Mouse (Mus musculus) lung, embryonic 14.5 days (tissue): ENCODE data around the gene Rhov. TPM values are rescaled to one million over a fixed set of nuclear protein-coding genes. Genes with fewer than 3 reads are reported as not detected.

Source experiments
- ATAC-seq: fragments of 200-750 bp; cut with Nextera tagmentation; 2 replicates; pipeline ENCODE4 v1.8.0; 2017; ENCODE audit warnings: mild to moderate bottlenecking, moderate TSS enrichment, moderate library complexity; ENCODE audit not compliant: insufficient read depth
- DNase-seq: peaks from one replicate; pipeline ENCODE4 v3.0.0-alpha.2; 2015
- H3K27ac ChIP-seq: fragments of 300-500 bp; sonication (generic); 2 replicates; pipeline ENCODE4 v1.5.1; 2014; ENCODE audit warnings: low read depth, mild to moderate bottlenecking, moderate library complexity
- H3K27me3 ChIP-seq: fragments of 300-500 bp; sonication (generic); 2 replicates; pipeline ENCODE4 v1.6.1; 2014; ENCODE audit warnings: low read length, control low read depth; ENCODE audit not compliant: insufficient read depth
- H3K36me3 ChIP-seq: fragments of 300-500 bp; sonication (generic); 2 replicates; pipeline ENCODE4 v1.6.1; 2014; ENCODE audit warnings: control low read depth; ENCODE audit not compliant: insufficient read depth
- H3K4me1 ChIP-seq: fragments of 300-500 bp; sonication (generic); 2 replicates; pipeline ENCODE4 v1.6.1; 2014; ENCODE audit warnings: antibody characterized with exemption, control low read depth; ENCODE audit not compliant: insufficient read depth
- H3K4me2 ChIP-seq: fragments of 300-500 bp; sonication (generic); 2 replicates; pipeline ENCODE4 v1.6.1; 2014; ENCODE audit warnings: mild to moderate bottlenecking
- H3K4me3 ChIP-seq: fragments of 300-500 bp; sonication (generic); 2 replicates; pipeline ENCODE4 v1.5.1; 2014; ENCODE audit warnings: low read depth, low read length
- H3K9ac ChIP-seq: fragments of 300-500 bp; sonication (generic); 2 replicates; pipeline ENCODE4 v1.6.1; 2014
- H3K9me3 ChIP-seq: fragments of 300-500 bp; sonication (generic); 2 replicates; pipeline ENCODE4 v1.6.1; 2016; ENCODE audit warnings: low read depth, low read length, control low read depth
- CTCF ChIP-seq: IDR thresholded peaks from 2 replicates; pipeline ENCODE4 v1.5.1; 2016; ENCODE audit warnings: antibody characterized with exemption, low read depth
- WGBS: fragments of 180-500 bp; shearing (Covaris S2); extraction: QIAGEN DNeasy Blood & Tissue Kit; methylation state at CpG from one replicate; pipeline ENCODE4 v1.1.7; 2014; 5-methylcytosine and 5-hydroxymethylcytosine counted together
- polyA plus RNA-seq: library from polyadenylated mRNA; unstranded; fragments of >200 nt; fragmentation: Nextera tagmentation; extraction: Ambion mirVana; gene quantifications from 2 replicates; pipeline ENCODE4 v1.2.1, GENCODE M21; 2014

The Rhov gene
- polyA plus RNA-seq, 1 experiment from 2014 or later: 0.24 TPM

DNA sequence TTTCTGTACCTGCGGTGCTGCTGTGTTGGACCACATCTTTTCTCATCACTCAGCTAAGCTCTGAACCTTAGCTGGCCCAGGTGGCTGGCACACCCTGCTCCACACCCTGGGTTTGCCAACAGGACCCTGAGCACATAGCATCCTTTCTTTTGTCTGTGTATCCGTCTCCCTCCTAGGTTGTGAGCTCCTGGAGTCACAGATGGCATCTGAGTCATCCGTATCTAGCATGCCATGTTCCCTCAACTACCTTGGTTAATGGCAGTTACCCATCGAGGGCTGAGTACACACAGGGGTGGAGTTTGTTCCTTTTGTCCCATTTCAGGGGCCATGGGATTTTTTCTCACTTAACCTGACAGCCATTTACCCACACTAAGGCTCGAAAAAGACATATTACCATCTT lies 20.7 kb downstream of the Rhov start:
- no peak for DNase-seq
- no peak overlapping the region for H3K4me3 ChIP-seq
- no peak for ATAC-seq
- H3K36me3 ChIP-seq: no peaks in the 10 kb centered on the region
- no peak for TF ChIP-seq CTCF
- no peak overlapping the region for H3K4me2 ChIP-seq
- H3K4me1 ChIP-seq: no peaks in the 10 kb centered on the region
- H3K27me3 ChIP-seq: 0 out of 2 replicates have a peak, but pooled peaks cover 10% of the 10 kb centered on the region
- WGBS: 57% methylated on average over 5 of the region's 5 CpGs
- H3K27ac ChIP-seq: no peak overlapping the region
- no peak overlapping the region for H3K9ac ChIP-seq
- no peaks in the 10 kb centered on the region for H3K9me3 ChIP-seq

DNA sequence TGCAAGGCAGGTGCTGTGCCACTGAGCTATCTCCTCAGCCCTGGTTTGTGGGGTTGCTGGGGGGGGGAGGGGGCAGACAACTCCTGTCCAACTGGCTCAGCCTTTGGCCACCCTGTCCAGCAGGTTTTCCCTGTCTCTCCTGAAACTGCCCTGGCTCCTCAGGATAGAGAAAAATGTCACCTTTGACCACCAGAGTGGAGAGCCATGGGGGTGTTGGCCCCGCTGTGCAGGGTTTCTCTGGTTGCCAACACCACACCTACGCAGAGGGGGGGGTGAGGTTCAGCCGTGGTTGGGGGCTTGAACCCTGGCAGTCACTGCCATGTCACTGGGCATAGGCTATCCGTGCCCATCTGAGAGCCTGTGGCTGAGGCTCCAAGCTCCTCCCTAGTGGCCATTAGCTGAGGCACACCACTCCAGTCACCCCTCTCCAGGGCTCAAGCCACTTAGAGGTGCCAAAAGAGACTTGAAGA lies 21.4 kb downstream of the Rhov start:
- 44% methylated on average over 4 of the region's 4 CpGs for WGBS
- Histone ChIP-seq H3K4me2 (no peak overlapping the region), H3K27me3 (0 out of 2 replicates have a peak, but pooled peaks cover 4% of the 10 kb centered on the region), H3K36me3 (no peaks in the 10 kb centered on the region), H3K9me3 (no peaks in the 10 kb centered on the region), H3K4me3 (no peak overlapping the region), H3K27ac (no peak overlapping the region), H3K9ac (no peak overlapping the region), H3K4me1 (no peaks in the 10 kb centered on the region)
- ATAC-seq (0 out of 2 replicates have a peak, but pooled peaks have one; percentile 18), DNase-seq (no peak)
- peak; percentile 22; the same call in 1 of the 2 replicates for TF ChIP-seq CTCF

DNA sequence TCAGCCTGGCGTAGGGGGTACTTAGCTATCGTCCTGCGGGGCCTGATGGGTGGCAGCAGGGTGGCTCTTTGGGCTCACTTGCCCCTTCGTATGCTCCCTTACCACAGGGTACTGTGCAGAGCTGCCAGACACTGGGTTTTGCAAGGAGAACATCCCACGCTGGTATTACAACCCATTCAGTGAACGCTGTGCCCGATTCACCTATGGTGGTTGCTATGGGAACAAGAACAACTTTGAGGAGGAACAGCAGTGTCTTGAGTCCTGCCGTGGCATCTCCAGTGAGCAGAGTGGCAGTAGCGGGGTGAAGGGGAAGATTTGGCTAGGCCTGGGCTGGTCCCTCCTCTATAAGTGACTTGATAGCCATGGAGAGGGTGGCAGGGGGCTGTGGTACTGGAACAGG lies 23.2 kb downstream of the Rhov start:
- DNase-seq (no peak), ATAC-seq (no peak)
- no peak overlapping the region for H3K4me3 ChIP-seq
- H3K36me3 ChIP-seq: no peaks in the 10 kb centered on the region
- H3K4me2 ChIP-seq: no peak overlapping the region
- no peak overlapping the region for H3K27ac ChIP-seq
- H3K27me3 ChIP-seq: no peaks in the 10 kb centered on the region
- H3K4me1 ChIP-seq: no peaks in the 10 kb centered on the region
- no peaks in the 10 kb centered on the region for H3K9me3 ChIP-seq
- no peak overlapping the region for H3K9ac ChIP-seq
- no peak for TF ChIP-seq CTCF
- 80% methylated on average over 9 of the region's 9 CpGs for WGBS

DNA sequence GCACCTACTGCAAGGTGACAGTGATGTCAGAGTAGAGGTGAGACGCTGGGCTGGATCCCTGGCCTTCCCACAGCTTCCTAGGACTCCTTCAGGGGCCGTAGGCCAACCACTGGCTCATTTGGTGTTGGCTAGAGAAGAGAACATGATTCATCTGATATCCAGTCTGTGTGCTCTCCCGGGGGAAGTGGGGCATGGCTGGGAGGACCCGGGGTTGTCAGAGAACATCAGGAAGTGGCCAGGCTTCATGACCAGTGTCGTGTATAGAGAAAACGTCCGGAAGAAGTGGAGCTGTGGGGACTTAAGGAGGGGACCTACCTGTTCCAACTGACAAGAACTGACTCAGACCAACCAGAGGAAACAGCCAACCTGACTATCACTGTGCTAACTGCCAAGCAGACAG lies 25.8 kb downstream of the Rhov start:
- no peak for TF ChIP-seq CTCF
- Histone ChIP-seq H3K4me2 (no peak overlapping the region), H3K36me3 (no peaks in the 10 kb centered on the region), H3K4me1 (no peaks in the 10 kb centered on the region), H3K9ac (no peak overlapping the region), H3K4me3 (no peak overlapping the region), H3K27ac (no peak overlapping the region), H3K9me3 (no peaks in the 10 kb centered on the region), H3K27me3 (no peaks in the 10 kb centered on the region)
- ATAC-seq: no peak
- DNase-seq: no peak
- 79% methylated on average over 7 of the region's 7 CpGs for WGBS

DNA sequence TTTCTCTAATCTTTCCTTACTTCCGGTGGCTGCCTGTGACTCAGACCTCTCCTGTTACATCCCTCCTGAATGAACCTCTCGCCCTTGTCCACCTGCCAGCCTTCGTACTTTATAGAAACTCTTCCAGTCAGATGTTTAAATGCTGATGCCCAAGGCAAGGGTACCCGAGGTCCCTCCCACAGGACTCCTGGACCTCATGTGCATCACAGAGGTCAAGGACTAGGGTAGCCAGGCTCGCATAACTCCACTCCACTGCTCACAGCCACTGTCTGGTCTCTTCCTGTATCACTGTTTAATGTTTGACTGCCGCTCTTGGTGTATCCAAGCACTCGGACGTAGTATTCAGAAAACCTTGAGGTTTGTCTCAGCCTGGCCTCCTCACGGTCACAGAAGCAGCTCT lies 28.5 kb downstream of the Rhov start:
- Histone ChIP-seq H3K27ac (no peak overlapping the region), H3K4me3 (no peak overlapping the region), H3K36me3 (no peaks in the 10 kb centered on the region), H3K4me1 (no peaks in the 10 kb centered on the region), H3K9me3 (no peaks in the 10 kb centered on the region), H3K27me3 (peaks cover 15% of the 10 kb centered on the region), H3K9ac (no peak overlapping the region), H3K4me2 (no peak overlapping the region)
- no peak for ATAC-seq
- no peak for DNase-seq
- 64% methylated on average over 9 of the region's 9 CpGs for WGBS
- no peak for TF ChIP-seq CTCF

DNA sequence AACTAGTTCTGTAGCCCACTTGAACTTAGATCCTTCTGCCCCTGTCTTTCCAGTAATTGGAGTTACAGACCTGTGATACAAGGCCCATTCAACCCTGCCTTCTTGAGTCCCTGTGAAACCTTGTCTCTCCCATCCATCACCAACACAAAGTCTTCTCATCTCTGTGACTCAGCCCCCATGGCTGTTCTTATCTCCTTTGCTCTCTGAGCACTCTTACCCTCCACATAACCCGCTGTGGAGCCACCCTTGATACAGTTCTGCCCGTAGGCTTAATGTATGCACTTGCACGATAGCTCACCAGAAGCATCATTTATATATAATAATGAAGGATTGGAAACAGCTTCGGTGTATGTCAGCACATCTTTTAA lies 30.3 kb downstream of the Rhov start:
- 80% methylated on average over 4 of the region's 4 CpGs for WGBS
- Histone ChIP-seq H3K27ac (no peak overlapping the region), H3K4me3 (no peak overlapping the region), H3K36me3 (no peaks in the 10 kb centered on the region), H3K4me2 (no peak overlapping the region), H3K27me3 (peaks cover 32% of the 10 kb centered on the region), H3K4me1 (no peaks in the 10 kb centered on the region), H3K9ac (no peak overlapping the region), H3K9me3 (no peaks in the 10 kb centered on the region)
- no peak for DNase-seq
- no peak for TF ChIP-seq CTCF
- ATAC-seq: no peak

DNA sequence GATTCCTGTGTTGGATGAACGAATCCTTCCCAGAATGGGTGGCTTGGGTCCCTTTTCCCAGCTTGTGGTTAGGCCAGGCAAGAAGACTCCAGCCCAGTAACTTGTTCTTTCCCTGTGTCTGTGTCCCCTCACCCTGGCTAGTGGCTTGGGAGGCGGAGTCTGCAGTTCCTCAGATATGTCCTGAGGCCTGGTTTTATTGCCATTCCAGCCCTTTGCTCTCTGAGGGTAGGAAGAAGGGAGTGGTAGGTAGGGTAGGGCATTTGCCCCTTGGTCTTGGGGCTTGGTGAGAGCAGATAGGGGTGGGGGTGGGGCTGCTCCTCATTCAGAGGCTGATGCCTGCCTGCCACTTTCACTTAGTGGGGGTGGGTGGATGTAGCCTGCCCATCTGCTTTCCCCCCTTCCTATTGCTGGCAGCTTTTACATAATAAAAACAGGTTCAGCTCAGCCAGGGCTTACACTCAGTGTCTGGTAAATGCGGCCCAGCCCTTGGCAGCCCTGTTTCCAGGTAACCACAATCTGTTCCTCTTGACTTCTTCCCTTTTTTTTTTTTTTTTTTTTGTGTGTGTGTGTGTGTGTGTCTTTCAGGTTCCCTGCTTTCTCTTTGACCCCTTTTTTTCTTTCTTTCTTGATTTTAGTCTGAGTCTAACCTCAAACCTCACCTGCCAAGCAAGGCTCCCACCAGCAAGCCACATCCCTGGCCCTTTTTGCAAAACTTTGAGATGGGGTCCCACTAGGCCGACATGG lies 30.8 kb downstream of the Rhov start:
- no peak for TF ChIP-seq CTCF
- ATAC-seq (no peak), DNase-seq (no peak)
- Histone ChIP-seq H3K36me3 (no peaks in the 10 kb centered on the region), H3K27me3 (peaks cover 36% of the 10 kb centered on the region), H3K9me3 (no peaks in the 10 kb centered on the region), H3K4me1 (no peaks in the 10 kb centered on the region), H3K4me2 (no peak overlapping the region), H3K4me3 (no peak overlapping the region), H3K27ac (no peak overlapping the region), H3K9ac (no peak overlapping the region)
- 70% methylated on average over 4 of the region's 4 CpGs for WGBS
